In genomic region chr3:123061931-123062330, GRCm38 (mm10) we compare ENCODE assay signal across 33 mouse cellular contexts. TPM values are rescaled to one million over a fixed set of nuclear protein-coding genes. Genes with fewer than 3 reads are reported as not detected.
A peak's percentile ranks its signal among the peaks of the same experiment; 100 is the strongest.
DNase-seq lines count a peak whose midpoint lies in the region; ATAC-seq lines count a peak whose summit lies in the region.
"Had no signal": no experiment of that assay in that cellular context is flagged by ENCODE, and none has a peak within 500 bp of the region (broad histone marks: within the 10 kb centered on the region; RNA-seq: fewer than 3 reads in every experiment).

No protein-coding gene starts in this region.

- H3K4me3 ChIP-seq in intestine, embryonic 14.5 days (ENCODE audit: low read depth, low read length), result no peak overlapping the region
- H3K4me3 ChIP-seq in intestine, embryonic 15.5 days (replicated peaks), result no peak overlapping the region
- H3K4me3 ChIP-seq: embryonic facial prominence, embryonic 13.5 days; erythroblast, embryonic 14.5 days; forebrain, embryonic 12.5 days; heart, embryonic 13.5 days; hindbrain, embryonic 12.5 days; layer of hippocampus, adult 2 months; limb, embryonic 13.5 days; midbrain, embryonic 10.5 days; midbrain, embryonic 15.5 days had no signal

- ATAC-seq in intestine, embryonic 14.5 days (replicated peaks; ENCODE audit: low FRiP score, low TSS enrichment, low read depth), result no peak
- no peak for ATAC-seq in intestine, embryonic 15.5 days
- peak; percentile 25 to 39; a peak in 1 of 4 replicates for ATAC-seq in hematopoietic stem cell, adult 5-6 weeks (replicated peaks in 1 of 2; ENCODE audit: insufficient read depth in 1 of 2, low FRiP score in 2 of 2, low TSS enrichment in 1 of 2, low read depth in 1 of 2, poor library complexity in 2 of 2, severe bottlenecking in 2 of 2)
- ATAC-seq: forebrain, postnatal 0 days; hindbrain, postnatal 0 days; intestine, postnatal 0 days; midbrain, embryonic 15.5 days; Patski had no signal

- no peak overlapping the region for H3K4me2 ChIP-seq in intestine, embryonic 14.5 days (ENCODE audit: low read length)
- H3K4me2 ChIP-seq in intestine, embryonic 15.5 days (replicated peaks), result no peak overlapping the region
- H3K4me2 ChIP-seq: embryonic facial prominence, embryonic 13.5 days; forebrain, embryonic 12.5 days; heart, embryonic 13.5 days; hindbrain, embryonic 12.5 days; limb, embryonic 13.5 days; liver, embryonic 11.5 days; midbrain, embryonic 15.5 days had no signal

- H3K9me3 ChIP-seq in intestine, embryonic 14.5 days (ENCODE audit: control insufficient read depth, low read length), result no peaks in the 10 kb centered on the region
- H3K9me3 ChIP-seq in intestine, embryonic 15.5 days, result no peaks in the 10 kb centered on the region
- H3K9me3 ChIP-seq: embryonic facial prominence, embryonic 13.5 days; forebrain, embryonic 12.5 days; G1E; heart, embryonic 13.5 days; hindbrain, embryonic 12.5 days; limb, embryonic 13.5 days; midbrain, embryonic 10.5 days; midbrain, embryonic 15.5 days had no signal

- no peak overlapping the region for H3K27ac ChIP-seq in intestine, embryonic 14.5 days (ENCODE audit: low read depth)
- no peak overlapping the region for H3K27ac ChIP-seq in intestine, embryonic 15.5 days
- H3K27ac ChIP-seq: embryonic facial prominence, embryonic 13.5 days; forebrain, embryonic 12.5 days; heart, embryonic 13.5 days; hindbrain, embryonic 12.5 days; hindbrain, postnatal 0 days; layer of hippocampus, adult 2 months; limb, embryonic 13.5 days; macrophage; midbrain, embryonic 10.5 days; midbrain, embryonic 15.5 days had no signal

- DNase-seq in intestine, embryonic 14.5 days (ENCODE audit: low spot score), result peak; percentile 36
- DNase-seq in brain, adult 2 months (ENCODE audit: low read depth, low spot score), result peak; percentile 35
- DNase-seq in MN1 (ENCODE audit: low spot score), result no peak
- no peak for DNase-seq in kidney, postnatal 14 days
- DNase-seq: adrenal gland, postnatal 10 days; cerebellum, adult 11 months; cerebellum, adult 9-10 months; cerebellum, postnatal 36 days; embryo, embryonic 11 days; forebrain, postnatal 0 days; gastrocnemius, postnatal 14 days; heart, postnatal 10 days; kidney, adult 9 months; kidney, postnatal 25 days; spleen, adult 18-20 months had no signal

- no peaks in the 10 kb centered on the region for H3K36me3 ChIP-seq in intestine, embryonic 14.5 days (ENCODE audit: control insufficient read depth, insufficient read depth, low read length)
- H3K36me3 ChIP-seq in intestine, embryonic 15.5 days, result no peaks in the 10 kb centered on the region
- H3K36me3 ChIP-seq: embryonic facial prominence, embryonic 13.5 days; forebrain, embryonic 12.5 days; G1E; heart, embryonic 13.5 days; hindbrain, embryonic 12.5 days; limb, embryonic 13.5 days; midbrain, embryonic 10.5 days; midbrain, embryonic 15.5 days had no signal

- peaks cover 23% of the 10 kb centered on the region for H3K4me1 ChIP-seq in intestine, embryonic 14.5 days (replicated peaks; ENCODE audit: control insufficient read depth, insufficient read depth, low read length)
- peaks cover 15% of the 10 kb centered on the region; the same call in 1 of the 2 replicates for H3K4me1 ChIP-seq in intestine, embryonic 15.5 days (replicated peaks)
- H3K4me1 ChIP-seq: midbrain, embryonic 15.5 days had no signal

- 80% methylated on average over 2 of the region's 2 CpGs for WGBS in intestine, embryonic 14.5 days
- 82% methylated on average over 2 of the region's 2 CpGs for WGBS in intestine, embryonic 15.5 days

- H3K27me3 ChIP-seq in intestine, embryonic 14.5 days (replicated peaks; ENCODE audit: control insufficient read depth, insufficient read depth, low read length), result no peaks in the 10 kb centered on the region
- H3K27me3 ChIP-seq in intestine, embryonic 15.5 days (replicated peaks), result no peaks in the 10 kb centered on the region
- H3K27me3 ChIP-seq: embryonic facial prominence, embryonic 13.5 days; forebrain, embryonic 12.5 days; heart, embryonic 13.5 days; hindbrain, embryonic 12.5 days; limb, embryonic 13.5 days; midbrain, embryonic 15.5 days; Patski had no signal

- H3K9ac ChIP-seq in intestine, embryonic 14.5 days (ENCODE audit: low read length), result no peak overlapping the region
- no peak overlapping the region for H3K9ac ChIP-seq in intestine, embryonic 15.5 days
- H3K9ac ChIP-seq: embryonic facial prominence, embryonic 13.5 days; forebrain, embryonic 12.5 days; forebrain, postnatal 0 days; heart, embryonic 13.5 days; hindbrain, embryonic 12.5 days; limb, embryonic 13.5 days; midbrain, embryonic 15.5 days had no signal

RNA-seq across cellular contexts. Expression of gene Myoz2, which starts 27.1 kb away (rescaled TPM):
- not detected in 2 replicates for polyA plus RNA-seq in intestine, embryonic 14.5 days (2014; fragmentation: Nextera tagmentation; extraction: Ambion mirVana)
- 0.59 TPM in 1 of 2 replicates, not detected in the other for polyA plus RNA-seq in intestine, embryonic 15.5 days (2015; fragmentation: Nextera tagmentation; extraction: Ambion mirVana)
- not detected in 2 replicates for total RNA-seq in hematopoietic stem cell, adult 5-6 weeks (2017)
- total RNA-seq: hindbrain, postnatal 0 days; neutrophil, adult 5-6 weeks had no signal
- polyA plus RNA-seq: erythroblast, embryonic 14.5 days; forebrain, embryonic 12.5 days; forebrain, postnatal 0 days; G1E; hindbrain, postnatal 0 days; macrophage; midbrain, embryonic 10.5 days; midbrain, embryonic 15.5 days had no signal

Comparison
In these comparisons a context has a peak if more than half of its experiments do, and no peak if none do; other contexts are left out.
1. ATAC-seq: peak in hematopoietic stem cell, adult 5-6 weeks (2 of 2); none in intestine, embryonic 14.5 days (single experiment) and intestine, embryonic 15.5 days (single experiment).
2. DNase-seq: peak in intestine, embryonic 14.5 days (single experiment) and brain, adult 2 months (single experiment); none in MN1 (single experiment) and kidney, postnatal 14 days (single experiment).